Mouse (Mus musculus) stomach, postnatal 0 days (tissue): ENCODE measurements around the gene Ehmt1. TPM values are rescaled to one million over a fixed set of nuclear protein-coding genes. Genes with fewer than 3 reads are reported as not detected.

Experiments
- ATAC-seq: fragments of 200-750 bp; cut with Nextera tagmentation; 2 replicates; pipeline ENCODE4 v1.8.0; 2017; ENCODE audit not compliant: low FRiP score, low TSS enrichment
- DNase-seq: peaks from one replicate; pipeline ENCODE4 v3.0.0-alpha.2; 2016; ENCODE audit warnings: low spot score
- H3K27ac ChIP-seq: fragments of 300-500 bp; sonication (generic); replicated peaks from 2 replicates; pipeline ENCODE4 v1.5.1; 2014; ENCODE audit warnings: mild to moderate bottlenecking, control low read depth
- H3K27me3 ChIP-seq: fragments of 300-500 bp; sonication (generic); 2 replicates; pipeline ENCODE4 v1.6.1; 2014; ENCODE audit warnings: low read length; ENCODE audit not compliant: control insufficient read depth, insufficient read depth
- H3K36me3 ChIP-seq: fragments of 300-500 bp; sonication (generic); 2 replicates; pipeline ENCODE4 v1.6.1; 2014; ENCODE audit warnings: low read length, mixed read lengths; ENCODE audit not compliant: control insufficient read depth, insufficient read depth
- H3K4me1 ChIP-seq: fragments of 300-500 bp; sonication (generic); replicated peaks from 2 replicates; pipeline ENCODE4 v1.6.1; 2014; ENCODE audit warnings: antibody characterized with exemption; ENCODE audit not compliant: control insufficient read depth, insufficient read depth
- H3K4me2 ChIP-seq: fragments of 300-500 bp; sonication (generic); replicated peaks from 2 replicates; pipeline ENCODE4 v1.6.1; 2014; ENCODE audit warnings: low read depth, mild to moderate bottlenecking, control low read depth, moderate library complexity
- H3K4me3 ChIP-seq: fragments of 300-500 bp; sonication (generic); 2 replicates; pipeline ENCODE4 v1.5.1; 2014; ENCODE audit warnings: low read depth, low read length, control low read depth
- H3K9ac ChIP-seq: fragments of 300-500 bp; sonication (generic); 2 replicates; pipeline ENCODE4 v1.6.1; 2014; ENCODE audit warnings: mild to moderate bottlenecking, low read length, control low read depth, mixed read lengths
- H3K9me3 ChIP-seq: fragments of 300-500 bp; sonication (generic); 2 replicates; pipeline ENCODE4 v1.6.1; 2016; ENCODE audit warnings: low read length; ENCODE audit not compliant: control insufficient read depth
- CTCF ChIP-seq: IDR thresholded peaks from 2 replicates; pipeline ENCODE4 v1.5.1; 2016; ENCODE audit warnings: antibody characterized with exemption, low read depth, mild to moderate bottlenecking, moderate library complexity
- EP300 ChIP-seq: optimal IDR thresholded peaks from 2 replicates; pipeline ENCODE3; 2016; ENCODE audit warnings: antibody characterized with exemption
- WGBS: fragments of 180-500 bp; shearing (Covaris S2); extraction: QIAGEN DNeasy Blood & Tissue Kit; methylation state at CpG from one replicate; pipeline ENCODE4 v1.1.7; 2014; 5-methylcytosine and 5-hydroxymethylcytosine counted together
- polyA plus RNA-seq: library from polyadenylated mRNA; unstranded; fragments of >200 nt; fragmentation: Nextera tagmentation; extraction: Ambion mirVana; gene quantifications from 2 replicates; pipeline ENCODE4 v1.2.1, GENCODE M21; 2015

Gene Ehmt1
- polyA plus RNA-seq, 1 experiment from 2014 or later: 27.5 TPM

GRCm38 (mm10) chr2:24781253-24781652 lies 138.2 kb downstream of the Ehmt1 start:
- ATAC-seq: no peak
- TF ChIP-seq EP300 (no peak), CTCF (peak; percentile 32)
- no peak for DNase-seq
- Histone ChIP-seq H3K4me1 (no peaks in the 10 kb centered on the region), H3K27ac (no peak overlapping the region), H3K9me3 (no peaks in the 10 kb centered on the region), H3K4me2 (no peak overlapping the region), H3K9ac (no peak overlapping the region), H3K36me3 (no peaks in the 10 kb centered on the region), H3K4me3 (no peak overlapping the region), H3K27me3 (no peaks in the 10 kb centered on the region)
- 49% methylated on average over 4 of the region's 4 CpGs for WGBS

GRCm38 (mm10) chr2:24776831-24777230 lies 142.6 kb downstream of the Ehmt1 start:
- Histone ChIP-seq H3K27ac (no peak overlapping the region), H3K4me3 (no peak overlapping the region), H3K9me3 (no peaks in the 10 kb centered on the region), H3K4me2 (no peak overlapping the region), H3K4me1 (no peaks in the 10 kb centered on the region), H3K27me3 (no peaks in the 10 kb centered on the region), H3K36me3 (no peaks in the 10 kb centered on the region), H3K9ac (no peak overlapping the region)
- WGBS: 23% methylated on average over 2 of the region's 5 CpGs
- TF ChIP-seq EP300 (no peak), CTCF (no peak)
- DNase-seq (no peak), ATAC-seq (no peak)

GRCm38 (mm10) chr2:24775951-24776587 lies 143.3 kb downstream of the Ehmt1 start:
- WGBS: 65% methylated on average over 11 of the region's 11 CpGs
- TF ChIP-seq EP300 (no peak), CTCF (no peak)
- Histone ChIP-seq H3K27me3 (no peaks in the 10 kb centered on the region), H3K9me3 (no peaks in the 10 kb centered on the region), H3K9ac (no peak overlapping the region), H3K36me3 (no peaks in the 10 kb centered on the region), H3K27ac (no peak overlapping the region), H3K4me1 (no peaks in the 10 kb centered on the region), H3K4me2 (no peak overlapping the region), H3K4me3 (no peak overlapping the region)
- DNase-seq: no peak
- no peak for ATAC-seq

GRCm38 (mm10) chr2:24774832-24775231 lies 144.6 kb downstream of the Ehmt1 start:
- no peak for ATAC-seq
- no peaks in the 10 kb centered on the region for H3K27me3 ChIP-seq
- H3K4me1 ChIP-seq: no peaks in the 10 kb centered on the region
- no peaks in the 10 kb centered on the region for H3K9me3 ChIP-seq
- no peak for TF ChIP-seq EP300
- peak; percentile 39; the same call in 1 of the 2 replicates for TF ChIP-seq CTCF
- no peaks in the 10 kb centered on the region for H3K36me3 ChIP-seq
- H3K9ac ChIP-seq: no peak overlapping the region
- H3K4me3 ChIP-seq: no peak overlapping the region
- DNase-seq: no peak
- no peak overlapping the region for H3K4me2 ChIP-seq
- WGBS: 51% methylated on average over 7 of the region's 7 CpGs
- no peak overlapping the region for H3K27ac ChIP-seq

GRCm38 (mm10) chr2:24770861-24771260 lies 148.6 kb downstream of the Ehmt1 start:
- H3K4me1 ChIP-seq: no peaks in the 10 kb centered on the region
- H3K36me3 ChIP-seq: no peaks in the 10 kb centered on the region
- H3K9ac ChIP-seq: no peak overlapping the region
- no peak overlapping the region for H3K4me3 ChIP-seq
- H3K27me3 ChIP-seq: no peaks in the 10 kb centered on the region
- DNase-seq (no peak), ATAC-seq (no peak)
- no peak for TF ChIP-seq EP300
- no peak for TF ChIP-seq CTCF
- no peak overlapping the region for H3K27ac ChIP-seq
- H3K9me3 ChIP-seq: no peaks in the 10 kb centered on the region
- H3K4me2 ChIP-seq: no peak overlapping the region
- 64% methylated on average over 4 of the region's 4 CpGs for WGBS

- Histone ChIP-seq H3K27ac (no peak within 1 kb of the TSS), H3K36me3 (no peaks in the 10 kb centered on the region), H3K4me2 (peak within 1 kb of the TSS; percentile 83), H3K27me3 (no peaks in the 10 kb centered on the region), H3K9ac (0 out of 2 replicates have a peak within 1 kb of the TSS, but pooled peaks have one; percentile 13), H3K9me3 (no peaks in the 10 kb centered on the region), H3K4me3 (peak within 1 kb of the TSS; percentile 46), H3K4me1 (peaks cover 4% of the 10 kb centered on the region; the same call in 1 of the 2 replicates)
- DNase-seq (peak; percentile 66), ATAC-seq (peak; percentile 79)
- WGBS: 0% methylated on average over 36 of the region's 42 CpGs
- TF ChIP-seq EP300 (no peak), CTCF (no peak)
These were observed 156.3 kb downstream of the Ehmt1 start, which contains the start of gene Cacna1b for GRCm38 (mm10) chr2:24763115-24763557. Cacna1b (minus strand) TSS chr2:24763152.
